Mouse (Mus musculus): ENCODE measurements around the gene Timm44. TPM values are rescaled to one million over a fixed set of nuclear protein-coding genes. Genes with fewer than 3 reads are reported as not detected.

Gene Timm44
- total RNA-seq (2021) = 10 to 100 TPM; 59.4 to 65.0 TPM
- long read RNA-seq, experiment 1, transcript Timm44-201 (13 exons, 1,790 nt) = major isoform, 47 of 73 reads
- long read RNA-seq, experiment 1, partial matches to known transcripts = 8 of 73 reads
- long read RNA-seq, experiment 1, other reads (novel, unspliced or antisense) = 15 of 73 reads
- long read RNA-seq, experiment 2, transcript Timm44-206 (12 exons, 3,041 nt) = minor isoform, 6 of 79 reads
- long read RNA-seq, experiment 2, transcript Timm44-201 (13 exons, 1,790 nt) = major isoform, 59 of 79 reads
- long read RNA-seq, experiment 2, partial matches to known transcripts = 3 of 79 reads
- long read RNA-seq, experiment 2, other reads (novel, unspliced or antisense) = 11 of 79 reads

GRCm38 (mm10) chr8:4275275-4276110 is at the start of gene Timm44:
Timm44 (minus strand) TSS chr8:4275913.
- peak; percentile 97 to 98 for DNase-seq (ENCODE audit: low spot score in 2 of 2)
- intact Hi-C loops (cut with DNase I) = loop anchor here (5.0 kb wide), 1 partner anchor 47 kb away; no protein-coding TSS in a partner anchor

- peak; percentile 98 to 99 for DNase-seq (ENCODE audit: low spot score in 2 of 2)
- intact Hi-C loops (cut with DNase I) = loop anchor here (5.0 kb wide), 1 partner anchor 48 kb away; the partner anchor contains the start of gene Timm44
Measured at GRCm38 (mm10) chr8:4324983-4325750, 49.5 kb upstream of the Timm44 start, which contains the start of the genes Ccl25 and Elavl1. Ccl25 (plus strand) TSS chr8:4325210. Elavl1 (minus strand) TSS chr8:4325413.

GRCm38 (mm10) chr8:4324525-4324924 is 48.8 kb upstream of the Timm44 start:
- DNase-seq (ENCODE audit: low spot score in 2 of 2) = peak in 1 of 2 experiments; percentile 35
- intact Hi-C loops (cut with DNase I) = loop anchor here (5.0 kb wide), 1 partner anchor 47 kb away; the partner anchor contains the start of gene Timm44

- DNase-seq (ENCODE audit: low spot score in 2 of 2) = no peak
- intact Hi-C loops (cut with DNase I) = loop anchor here (2.0 to 5.0 kb wide), 2 partner anchors 47 to 73 kb away; partner anchors contain the start of gene Timm44
Measured at GRCm38 (mm10) chr8:4323917-4324316, 48.2 kb upstream of the Timm44 start.

- intact Hi-C loops (cut with DNase I) = loop anchor here (2.0 to 5.0 kb wide), 2 partner anchors 45 to 72 kb away; partner anchors contain the start of gene Timm44
- DNase-seq (ENCODE audit: low spot score in 2 of 2) = peak; percentile 89 to 92
Measured at GRCm38 (mm10) chr8:4322470-4322869, 46.8 kb upstream of the Timm44 start.

- intact Hi-C loops (cut with DNase I) = loop anchor here (5.0 kb wide), 1 partner anchor 44 kb away; the partner anchor contains the start of gene Timm44
- no peak for DNase-seq (ENCODE audit: low spot score in 2 of 2)
Measured at GRCm38 (mm10) chr8:4321031-4321430, 45.3 kb upstream of the Timm44 start.

GRCm38 (mm10) chr8:4320404-4320803 is 44.7 kb upstream of the Timm44 start:
- no peak for DNase-seq (ENCODE audit: low spot score in 2 of 2)
- intact Hi-C loops (cut with DNase I) = loop anchor here (5.0 kb wide), 1 partner anchor 43 kb away; the partner anchor contains the start of gene Timm44

- intact Hi-C loops (cut with DNase I) = no loop called here
- no peak for DNase-seq (ENCODE audit: low spot score in 2 of 2)
Measured at GRCm38 (mm10) chr8:4319573-4319872, 43.8 kb upstream of the Timm44 start.

GRCm38 (mm10) chr8:4318796-4319572 is 43.3 kb upstream of the Timm44 start:
- DNase-seq (ENCODE audit: low spot score in 2 of 2) = no peak
- intact Hi-C loops (cut with DNase I) = no loop called here

- intact Hi-C loops (cut with DNase I) = no loop called here
- DNase-seq (ENCODE audit: low spot score in 2 of 2) = no peak
Measured at GRCm38 (mm10) chr8:4318124-4318523, 42.4 kb upstream of the Timm44 start.

GRCm38 (mm10) chr8:4314852-4315251 is 39.1 kb upstream of the Timm44 start:
- no peak for DNase-seq (ENCODE audit: low spot score in 2 of 2)
- intact Hi-C loops (cut with DNase I) = no loop called here

- intact Hi-C loops (cut with DNase I) = no loop called here
- no peak for DNase-seq (ENCODE audit: low spot score in 2 of 2)
Measured at GRCm38 (mm10) chr8:4313254-4314124, 37.8 kb upstream of the Timm44 start.

- intact Hi-C loops (cut with DNase I) = no loop called here
- DNase-seq (ENCODE audit: low spot score in 2 of 2) = no peak
Measured at GRCm38 (mm10) chr8:4312104-4312503, 36.4 kb upstream of the Timm44 start.

- DNase-seq (ENCODE audit: low spot score in 2 of 2) = no peak
- intact Hi-C loops (cut with DNase I) = no loop called here
Measured at GRCm38 (mm10) chr8:4305838-4306237, 30.1 kb upstream of the Timm44 start.

- no peak for DNase-seq (ENCODE audit: low spot score in 2 of 2)
- intact Hi-C loops (cut with DNase I) = no loop called here
Measured at GRCm38 (mm10) chr8:4304124-4304547, 28.4 kb upstream of the Timm44 start.

GRCm38 (mm10) chr8:4297822-4298221 is 22.1 kb upstream of the Timm44 start:
- DNase-seq (ENCODE audit: low spot score in 2 of 2) = no peak

GRCm38 (mm10) chr8:4292738-4293137 is 17.0 kb upstream of the Timm44 start:
- intact Hi-C loops (cut with DNase I) = no loop called here
- DNase-seq (ENCODE audit: low spot score in 2 of 2) = no peak

More at GRCm38 (mm10) chr8:4297822-4298221, 22.1 kb upstream of the Timm44 start:
- intact Hi-C loops (cut with DNase I) = no loop called here

GRCm38 (mm10) chr8:4276111-4276465 is 375 bp upstream of the Timm44 start:
- no peak for DNase-seq (ENCODE audit: low spot score in 2 of 2)
- intact Hi-C loops (cut with DNase I) = loop anchor here (5.0 kb wide), 1 partner anchor 46 kb away; no protein-coding TSS in a partner anchor
